Mouse (Mus musculus) liver, postnatal 0 days (tissue): ENCODE data around the gene Slc3a2. TPM values are rescaled to one million over a fixed set of nuclear protein-coding genes. Genes with fewer than 3 reads are reported as not detected.

ENCODE experiments used
- ATAC-seq: fragments of 200-750 bp; cut with Nextera tagmentation; 2 replicates; pipeline ENCODE4 v1.8.0; 2017; ENCODE audit warnings: mild to moderate bottlenecking, moderate library complexity
- DNase-seq: peaks from one replicate; pipeline ENCODE4 v3.0.0-alpha.2; 2016
- H3K27ac ChIP-seq: fragments of 300-500 bp; sonication (generic); 2 replicates; pipeline ENCODE4 v1.5.1; 2014; ENCODE audit warnings: antibody characterized with exemption, moderate library complexity, mild to moderate bottlenecking, low read depth
- H3K27me3 ChIP-seq: fragments of 300-500 bp; sonication (generic); 2 replicates; pipeline ENCODE4 v1.6.1; 2014; ENCODE audit warnings: low read length, control low read depth, mixed read lengths; ENCODE audit not compliant: insufficient read depth
- H3K36me3 ChIP-seq: fragments of 300-500 bp; sonication (generic); replicated peaks from 2 replicates; pipeline ENCODE4 v1.6.1; 2014; ENCODE audit warnings: mild to moderate bottlenecking, control low read depth, low read length, moderate library complexity, mixed read lengths; ENCODE audit not compliant: insufficient read depth
- H3K4me1 ChIP-seq: fragments of 300-500 bp; sonication (generic); 2 replicates; pipeline ENCODE4 v1.6.1; 2014; ENCODE audit warnings: antibody characterized with exemption, mild to moderate bottlenecking, control low read depth; ENCODE audit not compliant: insufficient read depth
- H3K4me2 ChIP-seq: fragments of 300-500 bp; sonication (generic); 2 replicates; pipeline ENCODE4 v1.6.1; 2014; ENCODE audit warnings: low read depth, mild to moderate bottlenecking, low read length, moderate library complexity, mixed read lengths
- H3K4me3 ChIP-seq: fragments of 300-500 bp; sonication (generic); 2 replicates; pipeline ENCODE4 v1.5.1; 2014; ENCODE audit warnings: low read depth, low read length
- H3K9ac ChIP-seq: fragments of 300-500 bp; sonication (generic); replicated peaks from 2 replicates; pipeline ENCODE4 v1.6.1; 2014; ENCODE audit warnings: mild to moderate bottlenecking, moderate library complexity
- H3K9me3 ChIP-seq: fragments of 300-500 bp; sonication (generic); 2 replicates; pipeline ENCODE4 v1.6.1; 2016; ENCODE audit warnings: mild to moderate bottlenecking, control low read depth, low read length, mixed read lengths
- CTCF ChIP-seq: sonication (generic); IDR thresholded peaks from 2 replicates; pipeline ENCODE4 v1.5.1; 2016; ENCODE audit warnings: antibody characterized with exemption, low read depth
- EP300 ChIP-seq: IDR thresholded peaks from 2 replicates; pipeline ENCODE4 v1.6.1; 2016; ENCODE audit warnings: antibody characterized with exemption, low read depth, mild to moderate bottlenecking
- WGBS: fragments of 180-500 bp; shearing (Covaris S2); extraction: QIAGEN DNeasy Blood & Tissue Kit; methylation state at CpG from one replicate; pipeline ENCODE4 v1.1.7; 2014; ENCODE audit not compliant: insufficient replicate concordance; 5-methylcytosine and 5-hydroxymethylcytosine counted together
- polyA plus RNA-seq: library from polyadenylated mRNA; unstranded; fragments of >200 nt; fragmentation: Nextera tagmentation; extraction: Ambion mirVana; gene quantifications from 2 replicates; pipeline ENCODE4 v1.2.1, GENCODE M21; 2015

Gene Slc3a2
- polyA plus RNA-seq, 1 experiment from 2014 or later = 68.0 TPM

DNA sequence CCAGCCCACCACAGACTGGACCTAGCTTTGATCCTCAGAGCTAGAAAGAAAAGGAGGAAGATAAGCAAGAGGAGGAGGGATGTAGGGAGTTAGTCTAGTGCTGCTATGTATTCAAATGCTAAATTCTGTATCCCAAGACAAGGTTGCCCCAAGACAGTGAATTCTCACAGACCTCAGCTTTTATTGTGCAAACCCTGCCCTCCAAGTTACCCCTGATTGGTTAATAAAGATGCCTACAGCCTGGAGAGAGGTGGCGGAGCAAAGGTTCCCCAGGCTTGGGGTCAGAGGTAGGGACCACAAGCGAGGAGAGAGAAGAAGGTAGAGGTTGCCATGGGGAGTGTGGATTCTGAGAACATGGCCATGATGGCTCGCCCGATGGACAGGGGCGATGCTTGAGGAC is 30.4 kb downstream of the Slc3a2 start:
- no peak for ATAC-seq
- no peak overlapping the region for H3K27ac ChIP-seq
- TF ChIP-seq EP300 (no peak), CTCF (no peak)
- H3K36me3 ChIP-seq = no peaks in the 10 kb centered on the region
- no peaks in the 10 kb centered on the region for H3K27me3 ChIP-seq
- no peak overlapping the region for H3K4me3 ChIP-seq
- H3K9me3 ChIP-seq = no peaks in the 10 kb centered on the region
- WGBS = 74% methylated on average over 5 of the region's 5 CpGs
- H3K4me1 ChIP-seq = peaks cover 5% of the 10 kb centered on the region
- no peak overlapping the region for H3K9ac ChIP-seq
- no peak overlapping the region for H3K4me2 ChIP-seq
- no peak for DNase-seq

DNA sequence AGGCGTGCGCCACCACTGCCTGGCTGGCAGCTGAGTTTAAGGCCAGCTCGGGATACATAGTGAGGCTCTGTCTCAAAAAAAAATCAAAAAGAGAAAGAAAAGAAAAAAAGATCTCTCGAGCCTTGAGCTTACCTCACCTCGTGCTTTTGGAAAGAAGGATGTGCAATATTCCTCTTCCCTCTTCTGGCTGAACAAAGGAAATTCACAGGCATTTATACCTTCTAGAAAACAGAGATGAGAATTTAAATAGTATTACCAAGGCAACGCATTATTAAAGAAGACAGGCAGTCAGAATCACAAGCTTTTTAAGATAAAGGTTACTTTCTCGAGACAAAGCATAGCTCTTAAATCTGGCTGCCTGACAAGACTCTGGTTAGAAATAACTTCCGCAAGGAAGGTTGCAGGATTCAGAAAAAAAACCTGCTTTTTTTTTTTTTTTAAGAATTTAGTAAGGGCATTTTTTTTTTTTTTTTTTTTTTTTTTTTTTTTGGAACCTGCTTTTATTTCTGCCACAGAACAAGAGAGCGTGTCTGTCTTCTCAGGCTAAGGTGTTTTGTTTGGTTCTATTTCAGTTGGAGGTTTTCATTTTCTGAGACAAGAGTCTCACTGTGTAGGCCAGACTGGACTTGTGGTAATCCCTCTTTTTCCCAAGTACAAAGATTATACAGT is 31.2 kb downstream of the Slc3a2 start:
- 64% methylated on average over 9 of the region's 9 CpGs for WGBS
- TF ChIP-seq EP300 (no peak), CTCF (no peak)

DNA sequence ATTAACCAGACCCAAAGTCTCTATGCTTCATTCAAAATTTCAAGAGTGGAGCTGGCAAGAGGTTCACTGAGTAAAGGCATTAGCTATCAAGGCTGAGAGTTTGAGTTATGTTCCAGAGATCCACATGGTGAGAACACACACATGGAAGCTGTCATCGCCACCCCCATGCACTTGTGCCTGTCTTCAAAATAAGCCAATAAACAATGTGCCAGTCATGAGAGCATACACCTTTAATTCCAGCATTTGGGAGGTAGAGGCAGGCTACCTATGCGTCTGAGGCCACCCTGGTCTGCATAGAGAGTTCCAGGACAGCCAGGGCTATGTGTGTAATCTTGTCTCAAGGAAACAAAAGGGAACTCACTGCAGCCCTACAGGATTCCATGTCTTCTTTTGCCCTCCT is 39.5 kb downstream of the Slc3a2 start:
- no peaks in the 10 kb centered on the region for H3K9me3 ChIP-seq
- H3K9ac ChIP-seq = no peak overlapping the region
- no peak overlapping the region for H3K27ac ChIP-seq
- DNase-seq (no peak), ATAC-seq (no peak)
- TF ChIP-seq CTCF (no peak), EP300 (no peak)
- no peak overlapping the region for H3K4me3 ChIP-seq
- WGBS = 75% methylated on average over 2 of the region's 2 CpGs
- H3K4me1 ChIP-seq = no peaks in the 10 kb centered on the region; the same call in 1 of the 2 replicates
- H3K27me3 ChIP-seq = no peaks in the 10 kb centered on the region
- H3K36me3 ChIP-seq = no peaks in the 10 kb centered on the region
- no peak overlapping the region for H3K4me2 ChIP-seq

More for the DNA sequence above, 31.2 kb downstream of the Slc3a2 start:
- peaks cover 5% of the 10 kb centered on the region for H3K4me1 ChIP-seq
- no peak overlapping the region for H3K4me3 ChIP-seq
- no peak overlapping the region for H3K27ac ChIP-seq
- no peak overlapping the region for H3K4me2 ChIP-seq
- no peak for DNase-seq
- no peaks in the 10 kb centered on the region for H3K27me3 ChIP-seq
- no peak overlapping the region for H3K9ac ChIP-seq
- no peak for ATAC-seq
- no peaks in the 10 kb centered on the region for H3K9me3 ChIP-seq
- no peaks in the 10 kb centered on the region for H3K36me3 ChIP-seq

DNA sequence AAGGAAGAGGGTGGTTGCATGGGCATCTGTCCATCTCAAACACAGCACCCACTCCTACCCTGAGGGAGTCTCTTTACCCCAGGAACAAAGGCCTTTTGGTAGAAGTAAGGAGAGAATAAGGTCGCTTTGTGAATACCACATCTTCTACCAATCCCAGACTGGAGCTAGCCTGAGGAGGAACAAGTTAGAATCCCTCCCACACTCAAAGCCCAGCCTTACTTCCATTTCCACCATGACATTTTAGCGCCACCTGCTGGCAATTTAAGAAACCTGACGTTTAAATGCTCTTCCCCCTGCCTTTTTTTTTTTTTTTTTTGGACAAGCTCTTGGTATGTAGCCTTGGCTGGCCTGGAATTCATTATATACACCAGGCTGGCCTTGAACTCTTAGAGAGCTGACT is 40.2 kb downstream of the Slc3a2 start:
- H3K27me3 ChIP-seq = no peaks in the 10 kb centered on the region
- no peaks in the 10 kb centered on the region for H3K9me3 ChIP-seq
- H3K4me3 ChIP-seq = no peak overlapping the region
- ATAC-seq = peak; percentile 44; the same call in 1 of the 2 replicates
- no peaks in the 10 kb centered on the region; the same call in 1 of the 2 replicates for H3K4me1 ChIP-seq
- TF ChIP-seq CTCF (peak; percentile 89), EP300 (no peak)
- 0% methylated on average over 3 of the region's 3 CpGs for WGBS
- H3K9ac ChIP-seq = no peak overlapping the region
- DNase-seq = peak; percentile 77
- no peak overlapping the region for H3K4me2 ChIP-seq
- no peak overlapping the region for H3K27ac ChIP-seq
- H3K36me3 ChIP-seq = no peaks in the 10 kb centered on the region

DNA sequence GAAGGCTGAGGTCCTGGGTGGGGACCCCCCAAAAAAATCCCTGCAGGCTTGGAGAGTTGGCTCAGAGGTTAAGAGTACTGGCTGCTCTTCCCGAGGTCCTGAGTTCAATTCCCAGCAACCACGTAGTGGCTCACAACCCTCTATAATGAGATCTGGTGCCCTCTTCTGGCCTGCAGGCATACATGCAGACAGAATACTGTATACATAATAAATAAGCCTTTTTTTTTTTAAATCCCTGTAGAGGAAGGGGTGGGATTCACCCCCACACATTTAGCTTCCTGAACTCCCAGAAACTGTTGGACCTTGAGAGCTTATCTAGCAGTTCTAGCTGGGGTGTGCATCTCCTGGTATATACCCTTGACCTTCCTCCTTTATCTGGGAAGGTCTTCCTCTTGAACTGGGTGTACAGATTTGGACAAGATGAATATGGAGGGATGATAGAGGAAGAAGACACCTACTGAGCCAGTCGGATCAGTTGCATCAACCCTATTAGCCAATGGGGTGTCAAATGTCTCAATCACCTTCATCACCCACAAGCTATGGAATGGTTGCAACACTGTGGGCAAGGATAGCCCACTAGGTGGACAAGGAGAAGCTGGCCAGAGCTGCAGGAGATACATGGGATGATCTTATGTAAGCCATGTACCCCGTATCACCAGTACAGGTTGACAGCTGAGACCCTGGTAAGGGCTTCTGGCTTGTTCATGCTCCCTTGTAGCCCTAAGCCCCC is 41.4 kb downstream of the Slc3a2 start:
- Histone ChIP-seq H3K4me3 (no peak overlapping the region), H3K9ac (no peak overlapping the region), H3K4me1 (no peaks in the 10 kb centered on the region; the same call in 1 of the 2 replicates), H3K27ac (no peak overlapping the region), H3K36me3 (no peaks in the 10 kb centered on the region), H3K27me3 (no peaks in the 10 kb centered on the region), H3K4me2 (no peak overlapping the region), H3K9me3 (no peaks in the 10 kb centered on the region)
- ATAC-seq = no peak
- WGBS = 79% methylated on average over 4 of the region's 4 CpGs
- no peak for DNase-seq
- TF ChIP-seq CTCF = peak; percentile 37
- no peak for TF ChIP-seq EP300

DNA sequence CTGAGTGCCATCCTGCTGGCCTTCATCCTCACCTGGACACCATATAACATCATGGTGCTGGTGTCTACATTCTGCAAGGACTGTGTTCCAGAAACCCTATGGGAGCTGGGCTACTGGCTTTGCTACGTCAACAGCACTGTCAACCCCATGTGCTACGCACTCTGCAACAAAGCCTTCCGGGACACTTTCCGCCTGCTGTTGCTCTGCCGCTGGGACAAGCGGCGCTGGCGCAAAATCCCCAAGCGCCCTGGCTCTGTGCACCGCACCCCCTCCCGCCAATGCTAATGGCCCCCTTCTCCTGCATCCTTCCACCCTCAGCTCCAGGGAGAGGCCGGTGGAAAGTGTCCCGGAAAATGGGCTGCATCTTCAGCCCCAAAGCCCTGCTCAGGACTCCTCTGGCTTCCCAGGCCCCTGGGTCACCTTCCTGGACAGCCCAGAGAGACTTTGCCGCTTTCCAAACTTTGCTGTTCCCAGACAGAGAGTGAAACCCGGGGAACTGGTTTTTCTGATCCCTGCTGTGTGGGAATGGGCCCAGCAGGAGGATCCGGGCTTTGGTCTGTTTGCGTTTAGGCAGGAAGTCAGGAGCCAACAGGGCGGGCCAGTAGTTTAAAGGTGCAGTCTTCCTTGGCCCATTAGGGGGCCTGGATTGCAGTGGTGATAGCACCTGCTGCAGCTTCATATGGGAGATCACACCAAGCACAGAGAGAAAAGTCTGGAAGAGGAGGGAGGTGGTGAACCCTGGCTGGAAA is 44.0 kb downstream of the Slc3a2 start:
- 65% methylated on average over 18 of the region's 18 CpGs for WGBS
- Histone ChIP-seq H3K4me1 (no peaks in the 10 kb centered on the region; the same call in 1 of the 2 replicates), H3K9me3 (no peaks in the 10 kb centered on the region), H3K9ac (0 out of 2 replicates have a peak overlapping the region, but pooled peaks have one; percentile 47), H3K27me3 (no peaks in the 10 kb centered on the region), H3K27ac (no peak overlapping the region), H3K36me3 (no peaks in the 10 kb centered on the region), H3K4me2 (peak overlapping the region; percentile 59), H3K4me3 (peak overlapping the region; percentile 0; the same call in 1 of the 2 replicates)
- DNase-seq (no peak), ATAC-seq (peak; percentile 69)
- TF ChIP-seq CTCF = no peak
- no peak for TF ChIP-seq EP300
